Mouse (Mus musculus): ENCODE data around the gene Lmna.

Lmna gene

GRCm38 (mm10) chr3:88465127-88465526 is 44.6 kb downstream of the Lmna start:
- DNase-seq: no peak

DNA sequence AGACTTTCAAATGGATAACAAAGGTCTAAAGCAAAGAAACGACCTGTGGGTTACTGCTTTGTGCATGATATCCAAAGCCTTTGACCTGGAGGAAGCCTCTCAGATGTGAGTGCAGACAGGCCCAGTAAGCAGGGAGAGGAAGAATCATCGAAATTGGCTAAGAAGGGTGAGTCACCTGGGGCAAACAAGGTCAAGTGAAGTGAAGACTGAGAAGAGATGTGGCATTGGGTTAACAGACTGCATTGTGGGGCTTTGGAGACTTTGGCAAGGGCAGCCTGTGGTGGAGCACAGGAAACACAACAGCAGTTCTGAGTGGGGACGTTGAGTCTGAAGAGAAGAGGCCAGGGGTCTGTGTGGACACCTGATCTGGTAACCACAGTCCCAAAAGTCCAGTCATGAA is 45.3 kb downstream of the Lmna start:
- DNase-seq: no peak

DNA sequence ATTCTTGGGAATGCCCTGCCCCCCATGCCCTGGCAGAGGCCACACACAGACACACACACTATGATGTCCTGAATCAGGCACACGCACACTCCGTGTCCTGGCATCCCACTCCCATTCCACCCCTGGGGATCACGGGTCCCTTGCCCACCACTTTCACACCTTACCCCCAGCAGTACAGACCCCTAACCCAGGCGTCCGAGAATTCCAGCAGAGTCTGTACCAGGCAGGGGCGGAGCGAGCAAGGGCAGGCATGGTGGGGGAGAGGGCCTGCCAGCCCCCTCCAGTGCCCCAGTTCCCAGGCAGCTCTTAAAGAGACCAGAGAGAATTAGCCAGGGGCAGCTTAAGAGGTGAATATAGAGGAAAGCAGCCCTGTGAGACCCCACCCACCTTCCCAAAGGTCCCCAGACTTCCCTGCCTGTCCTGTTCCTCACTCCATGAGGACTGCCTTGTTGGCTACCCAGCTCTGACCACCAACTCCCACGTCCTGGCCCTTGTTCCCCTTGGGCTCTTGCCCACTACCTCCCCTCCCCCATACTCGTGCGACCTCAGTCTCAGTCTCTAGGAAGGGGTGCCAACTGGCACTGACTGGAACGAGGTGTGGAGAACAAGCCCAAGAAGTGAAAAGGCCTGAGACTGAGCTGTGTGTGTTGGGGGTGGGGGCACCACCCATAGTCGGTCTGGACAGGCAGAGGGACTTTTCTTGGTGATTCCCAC is 48.6 kb downstream of the Lmna start, which contains the start of gene Sema4a:
Gene Sema4a (minus strand): TSS at position 200 of the 714 bp plus-strand sequence.
- DNase-seq: no peak

- DNase-seq: no peak
These were observed 49.7 kb downstream of the Lmna start for GRCm38 (mm10) chr3:88460029-88460428.

DNA sequence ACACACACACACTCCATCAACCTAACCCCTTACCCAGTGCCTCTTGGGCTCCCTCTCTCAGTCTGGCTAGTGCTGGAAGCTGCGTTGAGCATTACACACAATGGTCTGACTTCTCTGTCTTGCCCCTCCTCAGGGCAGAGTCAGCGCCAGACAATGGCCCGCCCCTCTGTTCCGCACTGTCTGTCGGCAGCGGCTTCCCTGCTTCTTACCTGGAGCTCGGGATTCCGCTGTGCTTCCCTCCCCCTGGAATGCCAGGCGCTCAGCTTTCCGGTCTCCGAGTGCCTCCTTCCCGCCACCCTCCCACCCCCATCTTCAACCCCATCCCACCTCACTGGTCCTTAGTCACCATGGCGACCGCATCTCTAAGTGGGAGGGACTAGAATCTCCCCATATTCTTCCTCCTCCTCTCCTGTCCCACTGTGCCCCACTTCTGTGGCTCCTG is 51.0 kb downstream of the Lmna start:
- no peak for DNase-seq

DNA sequence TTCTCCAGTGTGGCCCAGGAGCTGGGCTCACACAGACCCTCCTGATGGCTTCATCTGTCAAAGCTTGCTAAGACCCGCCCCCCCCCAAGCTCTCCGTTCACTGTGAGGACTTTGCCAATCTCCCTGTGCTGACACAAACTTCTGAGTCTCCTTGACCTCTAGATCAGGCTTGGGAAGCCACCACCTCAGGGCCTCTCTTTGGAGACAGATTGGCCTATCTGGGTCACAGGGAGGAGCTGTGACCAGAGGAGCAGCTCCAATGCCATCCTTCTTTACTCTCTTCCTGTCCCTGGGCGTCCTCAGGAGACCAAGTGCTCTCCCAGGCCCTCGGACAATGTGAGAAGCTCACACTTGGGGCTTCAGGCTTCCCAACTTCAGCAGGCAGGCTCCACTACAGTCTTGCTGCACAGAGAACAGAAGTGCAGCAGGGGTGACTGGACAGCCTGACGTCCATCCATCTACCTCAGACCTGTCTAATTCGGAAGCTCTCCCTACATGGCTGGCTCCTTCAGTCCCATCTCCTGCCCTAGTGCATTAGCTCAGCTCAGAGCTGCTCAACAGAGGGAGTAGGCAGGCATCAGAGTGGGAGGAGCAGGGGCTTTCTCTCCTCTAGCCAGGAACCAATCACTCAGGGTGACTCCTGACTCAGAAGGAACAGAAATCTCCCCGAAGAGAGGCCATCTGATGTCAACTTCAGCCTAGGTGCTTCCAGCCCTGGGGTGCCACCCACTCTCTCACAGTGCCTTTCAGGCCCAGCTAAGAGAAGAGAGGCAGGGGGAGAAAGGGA is 52.8 kb downstream of the Lmna start:
- no peak for DNase-seq

- DNase-seq: peak; percentile 46
These were observed 53.4 kb downstream of the Lmna start for GRCm38 (mm10) chr3:88456313-88456712.

- DNase-seq: no peak
These were observed 54.0 kb downstream of the Lmna start for GRCm38 (mm10) chr3:88455588-88456264.

DNA sequence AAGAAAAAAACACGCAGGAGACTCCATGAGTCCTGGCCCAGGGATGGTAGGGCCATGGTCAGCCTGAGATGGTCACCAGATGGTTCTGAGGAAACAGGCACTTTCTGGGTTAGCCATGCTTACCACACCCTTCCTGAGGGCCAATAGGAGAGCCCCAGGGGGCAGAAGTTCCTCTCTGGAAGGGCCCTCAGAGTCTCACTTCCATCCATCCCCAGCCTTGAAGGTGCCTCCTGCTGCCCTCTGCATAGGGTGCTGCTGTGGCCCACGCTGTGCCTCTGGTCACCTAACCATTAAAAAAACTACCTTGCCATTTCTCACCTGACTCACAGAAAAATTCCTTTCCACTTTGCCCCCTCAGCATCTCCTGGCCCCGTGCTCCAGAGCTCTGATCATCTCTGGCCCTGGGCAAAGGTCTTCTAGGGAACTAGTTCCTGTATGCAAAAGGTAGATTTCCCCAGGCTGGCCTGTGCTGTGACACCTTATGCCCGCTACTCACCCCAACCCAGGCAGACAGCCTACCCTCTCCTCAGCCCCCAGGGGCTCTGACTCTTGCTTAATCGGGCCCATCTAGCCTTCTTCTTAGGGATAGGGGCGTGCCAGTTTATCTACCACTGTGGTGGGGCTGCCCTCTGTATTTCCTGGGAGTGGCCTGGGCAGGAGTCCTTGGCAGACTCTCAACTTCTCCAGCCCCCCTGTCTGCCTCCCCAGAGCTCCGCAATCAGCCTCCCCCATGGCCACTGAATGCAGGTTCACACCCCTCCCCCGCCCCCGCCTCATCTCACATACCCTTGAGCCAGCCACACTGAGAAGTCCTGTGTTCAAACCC is 54.8 kb downstream of the Lmna start:
- no peak for DNase-seq

DNA sequence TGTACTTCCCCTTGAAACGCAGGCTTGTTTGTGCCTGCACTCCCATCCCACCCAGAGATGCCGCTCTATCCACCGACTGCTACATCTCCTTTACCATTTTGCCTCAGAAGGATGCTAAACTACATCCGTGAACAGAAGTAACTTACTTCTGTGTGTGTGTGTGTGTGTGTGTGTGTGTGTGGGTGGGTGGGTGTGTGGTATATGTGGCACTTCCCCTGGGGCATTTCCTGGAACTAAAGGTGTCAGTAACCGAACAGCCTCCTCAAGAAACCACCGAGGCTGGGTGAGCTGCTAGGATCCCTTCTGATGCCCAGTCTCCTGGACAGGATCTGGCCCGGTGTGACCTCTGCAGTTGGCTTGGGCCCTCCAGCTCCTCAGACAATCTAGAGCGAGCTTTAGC is 55.8 kb downstream of the Lmna start:
- no peak for DNase-seq

DNA sequence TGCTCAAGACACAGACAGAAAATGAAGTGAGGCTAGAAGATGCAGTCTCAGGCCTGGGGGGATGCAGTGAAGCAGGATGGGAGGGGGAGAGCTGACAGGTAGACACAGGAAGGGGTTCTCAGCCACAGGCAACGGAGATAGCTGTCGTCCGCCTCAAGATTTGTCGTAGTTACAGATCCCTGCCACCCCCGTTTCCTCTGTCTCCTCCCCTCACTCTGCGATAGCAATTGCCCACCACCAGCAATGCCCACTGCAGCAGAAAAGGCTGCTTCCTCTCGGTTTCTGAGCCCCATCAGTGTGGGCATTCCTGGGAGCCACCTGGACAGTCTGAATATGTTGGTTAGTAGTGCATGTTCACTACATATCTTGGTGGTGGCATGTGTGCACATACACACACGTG is 56.4 kb downstream of the Lmna start:
- no peak for DNase-seq

GRCm38 (mm10) chr3:88452716-88453115 is 57.0 kb downstream of the Lmna start:
- no peak for DNase-seq

DNA sequence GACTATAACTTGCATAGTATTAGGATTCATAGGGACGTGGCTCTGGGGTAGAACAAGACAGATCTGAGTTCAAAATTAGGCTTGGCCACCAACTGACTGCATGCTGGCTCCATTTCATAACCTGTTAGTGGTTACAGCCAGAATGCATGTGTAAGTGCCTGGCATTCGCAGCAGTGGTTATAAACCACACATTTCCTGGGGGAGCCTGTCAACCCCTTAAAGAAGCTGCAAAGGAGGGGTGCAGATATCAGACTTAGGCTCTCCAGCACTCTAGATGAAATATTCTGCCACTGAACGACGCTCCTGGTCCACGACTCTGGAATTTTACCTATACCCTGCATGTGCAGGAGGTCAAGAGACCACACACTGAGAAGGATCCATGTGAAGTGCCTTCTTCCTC is 57.5 kb downstream of the Lmna start:
- no peak for DNase-seq

DNA sequence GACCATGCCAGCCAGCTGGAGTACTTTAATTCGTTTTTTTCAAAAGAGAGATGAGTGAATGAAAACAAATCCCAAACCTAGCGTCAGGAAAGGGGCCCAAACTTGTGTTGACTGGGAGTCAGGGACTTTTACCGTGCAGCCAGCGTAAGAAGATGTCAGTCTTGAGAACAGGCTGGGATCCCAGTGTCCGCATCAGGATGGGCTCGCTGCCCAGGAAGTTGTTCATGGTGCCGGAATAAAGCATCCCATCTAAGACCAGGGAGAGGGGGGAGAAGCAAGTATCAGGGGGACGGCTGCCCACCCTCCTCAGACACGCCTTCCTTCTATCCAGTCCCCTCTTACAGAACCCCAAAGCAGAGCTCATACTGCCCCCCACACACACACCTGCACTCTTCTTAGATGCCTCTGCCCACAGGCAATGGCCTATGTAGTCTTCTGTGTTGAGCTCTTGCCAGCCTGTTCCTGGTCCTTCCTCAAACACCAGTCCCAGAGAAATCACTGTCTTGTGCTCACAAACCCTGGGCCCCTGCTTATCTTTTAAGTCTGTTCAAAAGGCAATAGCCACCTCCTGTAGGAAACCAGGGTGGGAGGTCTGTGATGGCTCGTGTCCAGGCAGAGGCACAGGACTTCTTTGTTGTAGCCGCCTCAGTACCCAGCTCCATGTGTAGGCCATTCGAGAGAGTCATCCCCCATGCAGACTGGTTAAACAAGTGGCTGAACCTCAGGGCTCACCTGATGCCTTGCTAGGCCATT is 59.2 kb downstream of the Lmna start:
- no peak for DNase-seq

GRCm38 (mm10) chr3:88449395-88450023 is 60.2 kb downstream of the Lmna start:
- peak; percentile 32 for DNase-seq

DNA sequence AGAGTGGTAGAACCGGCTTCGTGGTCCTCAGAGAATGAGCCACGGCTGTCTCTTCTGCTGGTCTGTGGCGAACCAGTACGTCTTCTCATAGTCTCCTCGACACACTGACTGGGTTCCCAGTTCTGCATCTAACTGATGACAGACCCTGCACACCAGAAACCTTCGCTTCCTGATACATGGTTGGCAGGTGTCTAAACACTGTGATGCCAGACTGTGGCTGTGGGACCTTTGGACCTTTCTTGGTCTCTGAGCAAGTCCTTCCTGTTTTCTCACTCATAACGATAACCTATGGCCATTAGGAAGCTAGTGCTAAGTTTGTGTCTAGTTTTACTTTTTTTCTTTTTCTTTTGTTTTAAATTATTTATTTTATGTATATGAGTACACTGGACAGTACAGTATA is 61.3 kb downstream of the Lmna start:
- DNase-seq: no peak

DNA sequence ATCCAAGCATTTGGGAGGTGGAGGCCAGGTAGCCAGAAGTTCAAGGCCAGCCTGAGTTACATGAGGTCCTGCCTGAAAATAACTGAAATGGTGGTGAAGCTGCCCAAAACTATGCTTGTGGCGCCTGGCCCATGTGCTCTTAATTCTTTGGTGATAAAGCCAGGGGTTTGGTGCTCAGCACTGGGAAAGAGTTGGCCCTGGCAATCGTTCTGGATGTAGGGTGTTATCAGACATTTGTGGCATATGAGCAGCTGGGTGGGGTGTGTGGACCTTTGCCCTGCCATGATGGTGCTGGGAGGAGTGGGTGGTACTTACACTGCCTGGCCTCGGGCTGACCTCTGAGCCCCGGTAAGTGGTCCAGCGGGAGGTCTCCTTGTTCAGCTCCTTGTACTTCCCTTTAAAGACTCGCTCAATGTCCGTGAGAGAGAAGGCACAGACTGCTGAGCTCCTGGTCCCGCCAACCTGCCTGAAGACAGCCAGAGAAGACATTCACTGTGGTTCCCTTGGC is 62.0 kb downstream of the Lmna start:
- DNase-seq: no peak

- DNase-seq: no peak
These were observed 63.2 kb downstream of the Lmna start for GRCm38 (mm10) chr3:88446471-88447123.

- peak; percentile 26 for DNase-seq
These were observed 66.9 kb downstream of the Lmna start for GRCm38 (mm10) chr3:88442888-88443287.

- no peak for DNase-seq
These were observed 67.3 kb downstream of the Lmna start for GRCm38 (mm10) chr3:88442488-88442887.

All from liver (tissue).